Mouse (Mus musculus) heart, adult 8-10 months (tissue): ENCODE data around the gene Sly. TPM values are rescaled to one million over a fixed set of nuclear protein-coding genes. Genes with fewer than 3 reads are reported as not detected.
"Not testable (repeated sequence)": the region's sequence is repeated elsewhere in the genome, so short reads cannot be mapped to it uniquely, and the experiment has no call there.

Experiments
- DNase-seq: peaks from one replicate; pipeline ENCODE4 v3.0.0; 2022; ENCODE audit warnings: low spot score
- total RNA-seq, 4 experiments: library from RNA; stranded (reverse); gene quantifications; 2 replicates each; pipeline ENCODE4 v1.2.4; 2022

Gene Sly
- total RNA-seq, result not detected

GRCm38 (mm10) chrY:57186888-57187287 is at the start of gene Sly:
Gene Sly, plus strand, starts transcription at chrY:57187188.
- DNase-seq, result not testable (repeated sequence)
